Mouse (Mus musculus) lung, postnatal 25 days (tissue): ENCODE data around the gene Slc46a1.
A peak's percentile ranks its signal among the peaks of the same experiment; 100 is the strongest.

Experiments used
- DNase-seq: peaks from one replicate; pipeline ENCODE4 v3.0.0; 2022; ENCODE audit warnings: low spot score

Slc46a1 gene

DNA sequence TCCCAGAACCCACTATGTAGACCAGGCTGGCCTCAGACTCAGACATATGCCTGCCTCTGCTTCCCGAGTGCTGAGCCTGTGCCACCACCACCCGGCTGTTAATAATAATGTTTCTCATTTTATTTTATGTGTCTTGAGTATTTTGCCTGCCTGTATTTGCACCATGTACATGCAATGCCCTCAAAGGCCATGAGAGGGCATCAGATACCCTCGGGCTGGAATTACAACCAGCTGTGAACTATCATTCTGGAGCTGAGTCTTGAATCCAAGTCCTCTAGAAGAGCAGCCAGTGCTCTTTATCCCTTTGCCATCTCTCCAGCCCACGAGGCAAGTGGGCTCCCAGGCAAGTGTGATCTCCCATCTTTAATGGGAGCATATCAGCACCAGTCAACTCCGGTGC, 10.2 kb upstream of the Slc46a1 start:
- DNase-seq = peak; percentile 54

- DNase-seq = no peak
These were observed 6.8 kb upstream of the Slc46a1 start for GRCm38 (mm10) chr11:78458740-78459139.

DNA sequence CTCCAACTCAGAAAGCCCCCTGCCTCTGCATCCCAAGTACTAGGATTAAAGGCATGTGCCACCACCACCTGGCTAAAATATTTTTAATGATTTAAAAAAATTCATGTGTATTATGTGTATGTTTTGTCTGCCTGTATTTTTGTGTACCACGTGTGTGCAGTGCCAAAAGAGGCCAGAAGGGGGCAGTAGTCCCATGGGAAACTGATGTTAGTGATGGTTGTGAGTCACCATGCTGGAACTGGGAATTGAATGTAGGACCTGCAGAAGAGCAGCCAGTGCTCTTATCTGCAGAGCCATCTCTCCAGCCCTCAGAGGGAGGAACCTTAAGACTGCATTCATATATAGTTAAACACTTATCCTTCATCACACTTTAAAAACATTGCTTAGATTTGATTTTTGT, 3.6 kb upstream of the Slc46a1 start:
- no peak for DNase-seq

GRCm38 (mm10) chr11:78462669-78463068, 2.8 kb upstream of the Slc46a1 start:
- no peak for DNase-seq

- DNase-seq = no peak
These were observed 2.0 kb upstream of the Slc46a1 start for GRCm38 (mm10) chr11:78463286-78464036.

- DNase-seq = no peak
These were observed 381 bp upstream of the Slc46a1 start for GRCm38 (mm10) chr11:78465116-78465515.

DNA sequence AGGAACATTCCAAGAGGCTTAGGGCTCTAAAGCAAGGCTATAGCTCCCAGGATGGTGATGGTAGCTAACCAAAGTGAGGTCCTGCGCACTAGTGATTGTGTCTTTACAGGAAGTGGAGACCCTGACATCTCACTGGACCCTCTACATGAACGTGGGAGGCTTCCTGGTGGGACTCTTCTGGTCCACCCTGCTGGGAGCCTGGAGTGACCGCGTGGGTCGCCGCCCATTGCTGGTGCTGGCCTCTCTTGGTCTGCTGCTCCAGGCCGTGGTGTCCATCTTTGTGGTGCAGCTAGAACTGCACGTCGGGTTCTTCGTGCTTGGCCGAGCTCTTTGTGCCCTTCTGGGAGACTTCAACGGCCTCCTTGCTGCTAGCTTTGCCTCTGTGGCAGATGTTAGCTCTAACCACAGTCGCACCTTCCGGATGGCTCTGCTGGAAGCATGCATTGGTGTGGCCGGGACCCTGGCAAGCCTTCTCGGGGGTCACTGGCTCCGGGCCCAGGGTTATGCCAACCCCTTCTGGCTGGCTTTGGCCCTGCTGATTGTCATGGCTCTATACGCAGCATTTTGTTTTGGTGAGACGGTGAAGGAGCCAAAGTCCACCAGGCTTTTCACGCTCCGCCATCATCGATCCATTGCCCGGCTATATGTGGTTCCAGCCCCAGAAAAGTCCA, 880 bp downstream of the Slc46a1 start:
- DNase-seq = no peak

DNA sequence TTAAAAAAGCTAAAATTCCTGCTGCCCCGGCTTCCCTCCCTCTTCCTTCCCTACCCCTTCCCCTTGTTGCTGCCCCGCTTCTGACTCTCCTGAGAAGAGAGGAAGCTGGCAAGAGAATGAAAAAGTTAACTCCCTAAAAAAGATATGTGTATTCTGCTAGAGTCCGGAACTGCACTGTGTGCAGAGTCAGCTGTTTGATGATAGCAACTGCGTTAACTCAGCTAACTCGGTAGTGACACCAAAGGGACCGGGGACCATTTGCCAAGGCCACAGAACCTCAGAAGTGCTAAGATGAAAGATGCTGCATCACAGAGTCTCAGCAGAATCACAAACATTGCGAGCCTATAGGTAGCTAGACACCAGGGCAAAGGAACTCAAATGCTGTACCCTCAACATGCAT, 2.0 kb downstream of the Slc46a1 start:
- DNase-seq = no peak

GRCm38 (mm10) chr11:78467932-78468331, 2.4 kb downstream of the Slc46a1 start:
- no peak for DNase-seq

- DNase-seq = no peak
These were observed 6.0 kb downstream of the Slc46a1 start for GRCm38 (mm10) chr11:78471326-78472103.

- DNase-seq = no peak
These were observed 9.8 kb downstream of the Slc46a1 start for GRCm38 (mm10) chr11:78475289-78475688.

GRCm38 (mm10) chr11:78483639-78484038, 18.1 kb downstream of the Slc46a1 start:
- DNase-seq = no peak

- DNase-seq = peak; percentile 70
These were observed 22.7 kb downstream of the Slc46a1 start for GRCm38 (mm10) chr11:78488168-78488567.

DNA sequence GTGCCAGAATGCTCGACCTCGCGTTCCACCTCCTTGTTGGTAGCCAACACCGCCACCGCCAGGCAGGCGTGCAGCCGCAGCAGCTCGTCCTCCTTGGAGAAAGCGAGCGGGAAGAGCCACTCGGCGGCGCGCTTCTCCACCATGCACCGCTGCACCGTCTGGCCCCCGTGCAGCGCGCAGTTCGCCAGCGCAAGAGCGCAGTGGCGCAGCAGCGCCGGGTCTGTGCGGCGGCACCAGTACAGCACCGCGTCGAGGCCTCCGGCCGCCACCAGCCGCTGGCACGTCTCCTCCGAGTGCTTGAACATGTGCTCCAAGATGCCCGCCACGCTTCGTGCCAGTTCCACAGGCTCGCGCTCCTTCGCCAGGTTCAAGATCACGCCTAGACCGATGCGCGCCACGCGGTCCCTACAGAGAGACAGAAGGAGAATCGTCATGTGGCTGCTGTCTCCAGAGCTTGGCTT, 25.3 kb downstream of the Slc46a1 start:
- DNase-seq = no peak

GRCm38 (mm10) chr11:78495904-78496303, 30.4 kb downstream of the Slc46a1 start:
- DNase-seq = peak; percentile 7

DNA sequence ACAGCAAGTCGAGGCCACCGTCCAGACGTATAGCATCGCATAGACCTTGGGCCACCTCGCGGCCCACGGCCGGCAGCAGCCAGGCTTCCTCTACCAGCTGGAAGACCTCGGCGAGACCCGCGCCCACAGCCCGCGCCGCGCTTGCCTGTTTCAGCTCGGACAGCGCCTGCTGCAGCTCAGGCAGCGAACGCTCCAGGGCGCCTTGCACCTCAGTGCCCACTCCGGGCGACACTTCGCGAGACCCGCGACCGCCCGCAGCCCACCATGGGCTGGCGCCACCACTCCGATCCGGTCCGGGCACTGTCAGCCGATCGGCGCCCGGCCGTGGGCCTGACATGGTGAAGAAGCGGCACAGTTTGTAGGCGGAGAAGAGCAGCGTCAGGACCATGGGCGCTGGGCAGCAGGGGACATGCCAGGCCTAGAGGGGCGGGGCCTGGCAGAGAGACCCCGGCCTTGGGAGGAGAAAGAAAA, 31.6 kb downstream of the Slc46a1 start:
- no peak for DNase-seq

- DNase-seq = peak; percentile 93
These were observed 32.3 kb downstream of the Slc46a1 start, which contains the start of gene Sarm1 for GRCm38 (mm10) chr11:78497544-78498522. Gene Sarm1 (minus strand): TSS chr11:78497754.

- DNase-seq = no peak
These were observed 33.5 kb downstream of the Slc46a1 start, which contains the start of gene Vtn for GRCm38 (mm10) chr11:78499004-78499403. Gene Vtn (plus strand): TSS chr11:78499091.

GRCm38 (mm10) chr11:78499543-78499942, 34.0 kb downstream of the Slc46a1 start:
- DNase-seq = no peak

- no peak for DNase-seq
These were observed 35.2 kb downstream of the Slc46a1 start for GRCm38 (mm10) chr11:78500623-78501202.

GRCm38 (mm10) chr11:78501529-78501928, 36.0 kb downstream of the Slc46a1 start:
- DNase-seq = no peak
